Mouse (Mus musculus): ENCODE measurements around the gene Pvrig. TPM values are rescaled to one million over a fixed set of nuclear protein-coding genes. Genes with fewer than 3 reads are reported as not detected.
"Not testable (repeated sequence)": the region's sequence is repeated elsewhere in the genome, so short reads cannot be mapped to it uniquely, and the experiment has no call there.

Gene Pvrig
- polyA plus RNA-seq (2016; fragmentation: Nextera tagmentation; extraction: Ambion mirVana): not detected in 2 replicates

DNA sequence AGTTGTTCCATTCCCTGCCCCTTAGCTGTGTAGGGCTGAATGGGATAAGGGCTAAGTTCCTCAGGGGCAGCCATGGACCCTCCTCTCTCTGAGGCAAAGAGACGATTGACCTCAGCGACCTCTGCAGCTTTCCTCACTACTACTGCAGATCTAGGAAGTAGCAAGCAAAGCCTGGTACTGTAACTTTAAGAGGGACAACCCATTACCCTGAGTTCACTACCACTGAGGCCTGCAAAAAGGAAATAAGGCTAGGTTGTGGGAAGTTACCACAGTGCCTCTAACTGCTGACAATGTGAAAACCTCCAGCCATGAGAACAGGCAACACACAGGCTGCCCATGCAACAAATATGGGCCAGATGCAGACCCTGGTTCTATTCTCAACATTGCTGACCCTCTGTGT is at the start of gene Pvrig:
Gene Pvrig, plus strand, starts transcription at position 301 of the 400 bp plus-strand sequence.
- 86% methylated on average over 2 of the region's 2 CpGs for WGBS
- no peaks in the 10 kb centered on the region for H3K4me1 ChIP-seq
- no peaks in the 10 kb centered on the region for H3K27me3 ChIP-seq
- H3K9ac ChIP-seq: no peak within 1 kb of the TSS
- ATAC-seq (ENCODE audit: low FRiP score): no peak
- H3K27ac ChIP-seq: no peak within 1 kb of the TSS
- H3K4me2 ChIP-seq: no peak within 1 kb of the TSS
- no peaks in the 10 kb centered on the region for H3K36me3 ChIP-seq (replicated peaks)
- no peak within 1 kb of the TSS for H3K4me3 ChIP-seq (replicated peaks)
- no peaks in the 10 kb centered on the region for H3K9me3 ChIP-seq

- no peak overlapping the region for H3K9ac ChIP-seq
- H3K36me3 ChIP-seq (replicated peaks): no peaks in the 10 kb centered on the region
- H3K4me3 ChIP-seq (replicated peaks): no peak overlapping the region
- H3K4me1 ChIP-seq: no peaks in the 10 kb centered on the region
- no peak overlapping the region for H3K27ac ChIP-seq
- H3K4me2 ChIP-seq: no peak overlapping the region
- H3K9me3 ChIP-seq: no peaks in the 10 kb centered on the region
- ATAC-seq (ENCODE audit: low FRiP score): no peak
- no peaks in the 10 kb centered on the region for H3K27me3 ChIP-seq
These were observed 47.6 kb upstream of the Pvrig start for GRCm38 (mm10) chr5:138294158-138294557.

DNA sequence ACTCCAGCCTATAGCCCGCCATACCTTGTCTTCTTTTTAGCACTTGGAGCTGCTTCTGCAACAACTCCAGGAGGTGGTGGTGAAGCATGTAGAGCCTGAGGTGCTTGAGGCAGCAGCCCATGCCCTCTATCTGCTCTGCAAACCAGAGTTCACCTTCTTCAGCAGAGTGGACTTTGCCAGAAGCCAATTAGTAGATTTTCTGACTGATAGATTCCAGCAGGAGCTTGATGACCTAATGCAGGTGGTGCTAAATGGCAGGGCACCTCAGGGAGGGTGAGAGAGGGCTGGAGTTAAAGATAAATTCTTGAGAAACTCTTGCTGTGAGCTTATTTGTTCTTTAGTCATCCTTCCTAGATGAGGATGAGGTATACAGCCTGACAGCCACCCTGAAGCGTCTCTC is 42.1 kb upstream of the Pvrig start:
- no peak for ATAC-seq (ENCODE audit: low FRiP score)
- Histone ChIP-seq H3K9me3 (no peaks in the 10 kb centered on the region), H3K4me2 (no peak overlapping the region), H3K4me3 (replicated peaks) (no peak overlapping the region), H3K27ac (no peak overlapping the region), H3K4me1 (no peaks in the 10 kb centered on the region), H3K36me3 (replicated peaks) (no peaks in the 10 kb centered on the region), H3K27me3 (no peaks in the 10 kb centered on the region), H3K9ac (no peak overlapping the region)
- 83% methylated on average over 2 of the region's 2 CpGs for WGBS

DNA sequence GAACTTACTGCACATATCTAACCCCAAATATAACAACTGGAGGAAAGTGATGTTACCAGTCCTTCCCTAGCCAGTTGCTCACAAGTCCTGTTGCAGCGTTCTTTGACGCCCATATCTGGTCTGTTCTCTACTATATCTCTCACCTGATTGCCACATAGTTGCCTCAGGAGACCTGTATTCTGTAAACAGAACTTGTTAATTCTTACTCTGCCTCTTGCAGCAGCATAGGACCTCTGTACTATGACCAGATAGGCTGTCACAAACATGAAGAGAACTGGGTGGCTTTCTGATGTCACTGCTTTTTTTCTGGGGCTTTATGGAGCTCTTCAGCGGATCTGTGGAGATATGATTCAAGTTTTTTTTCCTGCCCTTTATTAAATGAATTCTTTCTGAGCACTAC is 29.0 kb upstream of the Pvrig start:
- no peak overlapping the region for H3K9ac ChIP-seq
- 92% methylated on average over 3 of the region's 3 CpGs for WGBS
- ATAC-seq (ENCODE audit: low FRiP score): no peak

DNA sequence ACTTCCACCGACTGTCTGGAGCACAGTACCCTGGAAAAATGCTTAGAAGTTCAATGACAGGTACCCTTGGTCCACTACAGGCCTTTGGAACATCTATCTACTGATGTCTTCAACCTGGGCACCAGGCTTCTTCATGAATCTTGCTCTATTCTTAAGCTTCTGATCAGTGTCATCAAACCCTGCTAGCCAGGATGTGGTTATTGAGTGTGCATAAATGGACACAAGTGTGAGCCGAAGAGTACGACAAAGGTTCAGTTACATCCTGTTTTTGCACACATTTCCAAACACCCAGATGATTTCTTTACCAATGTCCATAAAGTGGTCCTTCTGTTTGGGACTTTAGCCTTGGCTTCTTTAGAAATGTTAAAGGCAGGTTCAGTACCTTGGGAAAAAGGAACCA is 1.5 kb downstream of the Pvrig start:
- Histone ChIP-seq H3K9ac (no peak overlapping the region), H3K9me3 (no peaks in the 10 kb centered on the region), H3K27ac (no peak overlapping the region), H3K4me3 (replicated peaks) (no peak overlapping the region), H3K4me1 (no peaks in the 10 kb centered on the region), H3K36me3 (replicated peaks) (no peaks in the 10 kb centered on the region), H3K4me2 (no peak overlapping the region), H3K27me3 (no peaks in the 10 kb centered on the region)
- 88% methylated on average over 3 of the region's 3 CpGs for WGBS
- ATAC-seq (ENCODE audit: low FRiP score): no peak

More for the DNA sequence above, 29.0 kb upstream of the Pvrig start:
- Histone ChIP-seq H3K9me3 (no peaks in the 10 kb centered on the region), H3K27ac (no peak overlapping the region), H3K36me3 (replicated peaks) (no peaks in the 10 kb centered on the region), H3K4me1 (no peaks in the 10 kb centered on the region), H3K4me3 (replicated peaks) (no peak overlapping the region), H3K4me2 (no peak overlapping the region), H3K27me3 (no peaks in the 10 kb centered on the region)

- H3K27ac ChIP-seq; H3K9me3 ChIP-seq; ATAC-seq (ENCODE audit: low FRiP score); H3K4me3 ChIP-seq (replicated peaks); H3K4me1 ChIP-seq; H3K9ac ChIP-seq; H3K36me3 ChIP-seq (replicated peaks); H3K4me2 ChIP-seq; H3K27me3 ChIP-seq: not testable (repeated sequence)
- 94% methylated on average over 6 of the region's 7 CpGs for WGBS
These were observed 21.4 kb downstream of the Pvrig start for GRCm38 (mm10) chr5:138363208-138363607.

DNA sequence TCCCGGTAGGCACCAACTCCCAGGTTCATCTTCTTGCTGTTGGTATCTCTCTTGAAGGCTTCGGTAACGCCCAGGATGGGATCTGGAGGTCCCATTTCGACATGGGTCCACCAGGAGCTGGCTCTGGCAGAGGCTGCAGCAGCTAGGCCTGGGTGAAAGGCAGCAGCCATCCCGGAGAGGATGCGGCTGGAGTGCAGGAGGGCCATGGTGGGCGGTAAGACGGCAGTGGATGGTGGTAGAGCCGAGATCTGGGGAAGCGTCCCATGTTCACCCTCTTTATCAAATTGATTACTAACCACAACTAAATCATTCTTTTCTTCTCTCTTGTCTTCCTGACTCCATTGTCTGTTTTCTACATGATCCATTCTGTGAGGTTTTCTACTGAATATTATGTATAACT is 23.6 kb downstream of the Pvrig start:
- H3K27ac ChIP-seq; H3K9me3 ChIP-seq; H3K4me1 ChIP-seq; H3K36me3 ChIP-seq (replicated peaks); H3K4me2 ChIP-seq; ATAC-seq (ENCODE audit: low FRiP score); H3K27me3 ChIP-seq; H3K4me3 ChIP-seq (replicated peaks); H3K9ac ChIP-seq: not testable (repeated sequence)
- 91% methylated on average over 10 of the region's 10 CpGs for WGBS

Other genes with a start within 250 kb of the Pvrig start
- 101 and 103 TPM in 2 replicates for gene Zscan21, start 225.1 kb upstream of the Pvrig start, polyA plus RNA-seq (2016; fragmentation: Nextera tagmentation; extraction: Ambion mirVana)
- 43.9 and 44.1 TPM in 2 replicates for gene Zfp113, start 186.2 kb upstream of the Pvrig start, polyA plus RNA-seq (2016; fragmentation: Nextera tagmentation; extraction: Ambion mirVana)
- 274 and 282 TPM in 2 replicates for gene Cops6, start 180.9 kb upstream of the Pvrig start, polyA plus RNA-seq (2016; fragmentation: Nextera tagmentation; extraction: Ambion mirVana)
- 24.6 and 27.5 TPM in 2 replicates for gene Ap4m1, start 170.0 kb upstream of the Pvrig start, polyA plus RNA-seq (2016; fragmentation: Nextera tagmentation; extraction: Ambion mirVana)
- 313 and 320 TPM in 2 replicates for gene Mcm7, start 169.5 kb upstream of the Pvrig start, polyA plus RNA-seq (2016; fragmentation: Nextera tagmentation; extraction: Ambion mirVana)
- gene Taf6, start 154.5 kb upstream of the Pvrig start, polyA plus RNA-seq (2016; fragmentation: Nextera tagmentation; extraction: Ambion mirVana): 133 and 137 TPM in 2 replicates
- gene Cnpy4, start 154.5 kb upstream of the Pvrig start, polyA plus RNA-seq (2016; fragmentation: Nextera tagmentation; extraction: Ambion mirVana): 44.3 and 47.8 TPM in 2 replicates
- 9.5 and 11.1 TPM in 2 replicates for gene Mblac1, start 147.6 kb upstream of the Pvrig start, polyA plus RNA-seq (2016; fragmentation: Nextera tagmentation; extraction: Ambion mirVana)
- gene Nxpe5, start 116.1 kb upstream of the Pvrig start, polyA plus RNA-seq (2016; fragmentation: Nextera tagmentation; extraction: Ambion mirVana): not detected in 2 replicates
- 42.3 and 47.3 TPM in 2 replicates for gene Lamtor4, start 86.5 kb upstream of the Pvrig start, polyA plus RNA-seq (2016; fragmentation: Nextera tagmentation; extraction: Ambion mirVana)
- gene BC037034, start 77.9 kb upstream of the Pvrig start, polyA plus RNA-seq (2016; fragmentation: Nextera tagmentation; extraction: Ambion mirVana): 14.0 and 16.0 TPM in 2 replicates
- gene Gal3st4, start 69.1 kb upstream of the Pvrig start, polyA plus RNA-seq (2016; fragmentation: Nextera tagmentation; extraction: Ambion mirVana): 3.3 and 3.9 TPM in 2 replicates
- gene Gm43720, start 62.0 kb upstream of the Pvrig start, polyA plus RNA-seq (2016; fragmentation: Nextera tagmentation; extraction: Ambion mirVana): 0.10 and 0.19 TPM in 2 replicates
- 121 and 140 TPM in 2 replicates for gene Gpc2, start 62.0 kb upstream of the Pvrig start, polyA plus RNA-seq (2016; fragmentation: Nextera tagmentation; extraction: Ambion mirVana)
- 4.3 and 5.2 TPM in 2 replicates for gene Stag3, start 61.7 kb upstream of the Pvrig start, polyA plus RNA-seq (2016; fragmentation: Nextera tagmentation; extraction: Ambion mirVana)
- 63.7 and 64.7 TPM in 2 replicates for gene Zfp157, start 99.5 kb downstream of the Pvrig start, polyA plus RNA-seq (2016; fragmentation: Nextera tagmentation; extraction: Ambion mirVana)
- gene 1700123K08Rik, start 222.8 kb downstream of the Pvrig start, polyA plus RNA-seq (2016; fragmentation: Nextera tagmentation; extraction: Ambion mirVana): not detected in 2 replicates

Measured in forebrain, embryonic 12.5 days (tissue).